Mouse (Mus musculus) liver, embryonic 15.5 days (tissue): ENCODE measurements around the gene Mgmt. TPM values are rescaled to one million over a fixed set of nuclear protein-coding genes. Genes with fewer than 3 reads are reported as not detected.

ENCODE experiments used
- ATAC-seq: fragments of 200-750 bp; cut with Nextera tagmentation; 2 replicates; pipeline ENCODE4 v1.8.0; 2017; ENCODE audit warnings: moderate number of reproducible peaks, mild to moderate bottlenecking, moderate library complexity; ENCODE audit not compliant: insufficient read depth
- H3K27ac ChIP-seq: fragments of 300-500 bp; sonication (generic); replicated peaks from 2 replicates; pipeline ENCODE4 v1.5.1; 2015; ENCODE audit warnings: mild to moderate bottlenecking, inconsistent platforms
- H3K27me3 ChIP-seq: fragments of 300-500 bp; sonication (generic); 2 replicates; pipeline ENCODE4 v1.6.1; 2015; ENCODE audit warnings: mild to moderate bottlenecking, inconsistent platforms
- H3K36me3 ChIP-seq: fragments of 300-500 bp; sonication (generic); replicated peaks from 2 replicates; pipeline ENCODE4 v1.6.1; 2015; ENCODE audit warnings: moderate library complexity, mild to moderate bottlenecking, inconsistent platforms
- H3K4me1 ChIP-seq: fragments of 300-500 bp; sonication (generic); replicated peaks from 2 replicates; pipeline ENCODE4 v1.6.1; 2015; ENCODE audit warnings: inconsistent platforms
- H3K4me2 ChIP-seq: fragments of 300-500 bp; sonication (generic); 2 replicates; pipeline ENCODE4 v1.6.1; 2015; ENCODE audit warnings: moderate library complexity, mild to moderate bottlenecking, inconsistent platforms
- H3K4me3 ChIP-seq: fragments of 300-500 bp; sonication (generic); replicated peaks from 2 replicates; pipeline ENCODE4 v1.5.1; 2015; ENCODE audit warnings: mild to moderate bottlenecking, inconsistent platforms
- H3K9ac ChIP-seq: fragments of 300-500 bp; sonication (generic); 2 replicates; pipeline ENCODE4 v1.6.1; 2015; ENCODE audit warnings: moderate library complexity, mild to moderate bottlenecking, inconsistent platforms
- H3K9me3 ChIP-seq: fragments of 300-500 bp; sonication (generic); replicated peaks from 2 replicates; pipeline ENCODE4 v1.6.1; 2016; ENCODE audit warnings: inconsistent platforms
- WGBS: fragments of 180-500 bp; shearing (Covaris S2); methylation state at CpG from one replicate; pipeline ENCODE4 v1.1.7; 2015; ENCODE audit warnings: mixed read lengths; ENCODE audit not compliant: insufficient replicate concordance; 5-methylcytosine and 5-hydroxymethylcytosine counted together
- polyA plus RNA-seq: library from polyadenylated mRNA; unstranded; fragments of >200 nt; fragmentation: Nextera tagmentation; extraction: Ambion mirVana; gene quantifications from 2 replicates; pipeline ENCODE4 v1.2.1, GENCODE M21; 2015

Mgmt gene
- polyA plus RNA-seq, 1 experiment from 2014 or later = 3.2 TPM

DNA sequence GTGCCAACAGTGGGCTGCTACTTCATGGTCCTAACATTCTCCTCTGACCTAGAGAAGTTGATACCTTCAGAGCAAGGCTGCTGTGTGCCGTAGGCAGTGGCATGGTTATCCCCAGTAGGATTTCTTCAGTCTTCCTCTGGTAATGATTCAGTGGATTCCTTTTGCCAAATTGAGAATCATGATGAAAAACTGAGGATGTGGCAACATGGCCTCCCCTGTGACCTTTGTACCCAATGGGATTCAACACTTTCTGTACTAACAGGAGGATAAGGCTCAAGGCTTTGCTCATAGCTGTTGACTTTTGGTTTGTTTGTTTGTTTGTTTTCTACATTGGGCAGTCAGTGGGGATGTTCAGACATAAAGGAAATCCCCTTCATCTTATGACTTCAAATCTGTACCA is 180.9 kb downstream of the Mgmt start:
- WGBS = 75% methylated on average over 1 of the region's 1 CpGs
- Histone ChIP-seq H3K9ac (no peak overlapping the region), H3K4me3 (no peak overlapping the region), H3K27ac (no peak overlapping the region), H3K4me2 (no peak overlapping the region), H3K4me1 (no peaks in the 10 kb centered on the region), H3K27me3 (no peaks in the 10 kb centered on the region), H3K9me3 (no peaks in the 10 kb centered on the region), H3K36me3 (no peaks in the 10 kb centered on the region)
- no peak for ATAC-seq

GRCm38 (mm10) chr7:137080171-137080570 is 185.8 kb downstream of the Mgmt start:
- H3K9ac ChIP-seq = no peak overlapping the region
- H3K36me3 ChIP-seq = no peaks in the 10 kb centered on the region
- H3K4me1 ChIP-seq = no peaks in the 10 kb centered on the region
- H3K27ac ChIP-seq = no peak overlapping the region
- no peak for ATAC-seq
- no peak overlapping the region for H3K4me3 ChIP-seq
- no peaks in the 10 kb centered on the region for H3K9me3 ChIP-seq
- WGBS = 74% methylated on average over 4 of the region's 4 CpGs
- no peak overlapping the region for H3K4me2 ChIP-seq
- no peaks in the 10 kb centered on the region for H3K27me3 ChIP-seq

GRCm38 (mm10) chr7:137082171-137082570 is 187.8 kb downstream of the Mgmt start:
- Histone ChIP-seq H3K9me3 (no peaks in the 10 kb centered on the region), H3K36me3 (no peaks in the 10 kb centered on the region), H3K27ac (no peak overlapping the region), H3K4me1 (no peaks in the 10 kb centered on the region), H3K4me2 (no peak overlapping the region), H3K27me3 (no peaks in the 10 kb centered on the region), H3K9ac (no peak overlapping the region), H3K4me3 (no peak overlapping the region)
- ATAC-seq = no peak
- WGBS = 70% methylated on average over 6 of the region's 6 CpGs

DNA sequence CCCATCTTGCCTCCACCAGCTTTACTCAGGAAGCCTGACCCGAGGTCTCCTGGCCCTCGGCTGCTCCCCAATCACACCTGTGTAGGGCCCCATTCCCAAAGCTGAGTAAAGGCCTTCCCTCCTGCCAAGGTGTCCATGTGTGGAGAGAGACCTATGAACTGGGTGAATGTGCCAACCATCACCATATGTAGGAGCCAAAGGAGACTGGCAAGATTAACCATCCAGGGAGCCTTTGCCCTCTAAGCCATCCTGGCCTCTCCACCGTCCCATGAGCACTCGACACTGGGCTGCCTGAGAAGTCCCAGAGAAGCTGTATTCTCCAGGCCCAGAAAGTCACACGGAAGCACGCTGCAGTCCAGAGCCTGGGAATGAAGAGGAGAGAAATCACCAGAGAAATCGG is 190.2 kb downstream of the Mgmt start:
- no peak for ATAC-seq
- Histone ChIP-seq H3K9me3 (no peaks in the 10 kb centered on the region), H3K4me2 (no peak overlapping the region), H3K27ac (no peak overlapping the region), H3K4me1 (no peaks in the 10 kb centered on the region), H3K9ac (no peak overlapping the region), H3K27me3 (no peaks in the 10 kb centered on the region), H3K4me3 (no peak overlapping the region), H3K36me3 (no peaks in the 10 kb centered on the region)
- 66% methylated on average over 7 of the region's 7 CpGs for WGBS

DNA sequence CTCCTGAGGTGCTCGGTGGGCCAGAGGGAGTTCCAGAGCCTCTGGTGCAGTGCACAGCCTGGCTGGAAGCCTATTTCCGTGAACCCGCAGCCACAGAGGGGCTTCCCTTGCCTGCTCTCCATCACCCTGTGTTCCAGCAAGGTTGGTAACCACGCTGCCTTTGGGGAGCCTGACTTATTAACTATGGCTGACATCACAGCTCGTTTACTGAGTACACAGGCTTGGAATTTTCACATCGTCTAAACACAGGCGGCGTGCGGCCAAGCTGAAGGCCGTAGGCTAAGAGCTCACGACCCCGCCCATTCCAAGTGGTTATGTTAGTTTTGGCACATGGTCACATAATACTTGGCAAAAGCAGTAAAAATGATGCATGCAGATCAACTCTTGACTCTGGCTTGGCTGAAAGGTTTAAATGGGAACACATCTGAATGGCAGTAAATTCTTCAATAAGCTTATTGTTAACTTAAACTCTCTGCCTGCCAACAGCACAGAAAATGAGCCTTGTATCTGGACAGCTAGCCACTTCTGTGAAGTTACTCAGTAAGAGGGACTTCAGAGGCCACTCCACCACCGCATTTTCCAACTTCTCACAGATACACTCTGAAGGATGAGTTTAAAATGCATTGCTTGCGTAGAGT is 191.7 kb downstream of the Mgmt start:
- WGBS = 64% methylated on average over 14 of the region's 14 CpGs
- Histone ChIP-seq H3K9me3 (no peaks in the 10 kb centered on the region), H3K27me3 (no peaks in the 10 kb centered on the region), H3K4me3 (no peak overlapping the region), H3K4me2 (no peak overlapping the region), H3K36me3 (no peaks in the 10 kb centered on the region), H3K27ac (no peak overlapping the region), H3K9ac (no peak overlapping the region), H3K4me1 (no peaks in the 10 kb centered on the region)
- ATAC-seq = no peak

DNA sequence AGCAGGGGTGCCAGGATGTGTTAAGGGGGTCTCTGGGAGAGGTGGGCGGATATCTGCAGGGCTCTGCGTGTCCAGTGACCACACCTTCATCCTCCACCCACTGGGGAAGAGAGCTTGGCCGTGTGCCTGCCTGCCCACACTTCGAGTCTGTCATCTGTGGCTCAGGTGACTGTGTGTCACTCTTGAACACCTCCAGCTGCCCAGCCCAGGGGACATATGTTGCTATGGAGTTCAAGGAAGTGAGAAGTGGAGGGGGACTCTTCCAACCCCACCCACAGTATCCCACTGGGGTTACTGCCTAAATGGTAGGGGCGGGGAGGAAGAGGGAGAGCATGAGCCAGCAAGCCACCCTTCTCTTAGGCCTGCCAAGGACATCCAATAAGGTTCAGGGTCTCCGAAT is 192.7 kb downstream of the Mgmt start:
- H3K9me3 ChIP-seq = no peaks in the 10 kb centered on the region
- no peak overlapping the region for H3K27ac ChIP-seq
- 57% methylated on average over 6 of the region's 6 CpGs for WGBS
- H3K4me2 ChIP-seq = no peak overlapping the region
- ATAC-seq = no peak
- no peaks in the 10 kb centered on the region for H3K27me3 ChIP-seq
- H3K9ac ChIP-seq = no peak overlapping the region
- no peaks in the 10 kb centered on the region for H3K36me3 ChIP-seq
- H3K4me3 ChIP-seq = no peak overlapping the region
- H3K4me1 ChIP-seq = no peaks in the 10 kb centered on the region

DNA sequence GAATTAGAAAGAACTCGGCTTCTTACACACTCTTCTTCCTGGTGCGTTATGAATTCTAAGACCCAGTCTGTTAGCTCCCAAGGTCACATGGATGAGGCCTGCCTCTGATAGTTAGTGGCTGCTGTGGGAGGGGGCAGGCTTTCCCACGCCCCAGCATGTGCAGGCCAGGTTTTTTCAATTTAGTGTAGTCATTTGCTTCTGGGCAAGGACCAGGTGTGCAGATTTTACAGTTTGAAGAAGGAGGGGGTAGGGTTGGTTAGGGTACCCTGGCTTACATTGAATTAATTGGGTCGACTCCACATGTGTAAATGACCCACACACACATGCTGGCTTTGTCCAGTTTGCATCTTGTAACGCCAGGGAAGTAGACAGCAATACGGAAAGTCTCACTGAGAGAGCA is 193.7 kb downstream of the Mgmt start:
- H3K27ac ChIP-seq = no peak overlapping the region
- H3K9ac ChIP-seq = no peak overlapping the region
- no peaks in the 10 kb centered on the region for H3K27me3 ChIP-seq
- no peak overlapping the region for H3K4me3 ChIP-seq
- no peaks in the 10 kb centered on the region for H3K4me1 ChIP-seq
- no peak overlapping the region for H3K4me2 ChIP-seq
- H3K36me3 ChIP-seq = no peaks in the 10 kb centered on the region
- 66% methylated on average over 6 of the region's 6 CpGs for WGBS
- no peaks in the 10 kb centered on the region for H3K9me3 ChIP-seq
- ATAC-seq = no peak

DNA sequence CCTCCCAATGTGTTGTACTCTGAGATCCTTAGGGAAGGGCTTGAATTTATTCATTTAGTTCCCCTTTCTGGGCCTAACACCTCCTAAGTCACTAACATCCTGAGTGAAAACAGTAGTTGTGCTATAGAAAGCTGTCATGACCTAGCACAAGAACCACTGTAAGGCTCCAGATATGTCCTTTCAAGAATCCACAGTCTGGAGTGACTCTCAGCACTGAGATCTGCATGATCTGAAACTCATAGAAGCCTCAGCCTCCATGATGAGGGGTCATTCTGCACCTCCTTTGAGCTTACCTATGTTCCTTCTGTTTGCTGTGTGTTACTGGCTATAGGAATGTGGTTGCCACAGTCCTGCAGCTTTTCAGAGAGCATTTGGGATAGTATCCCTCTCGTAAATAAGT is 200.1 kb downstream of the Mgmt start:
- 45% methylated on average over 1 of the region's 1 CpGs for WGBS
- Histone ChIP-seq H3K9me3 (no peaks in the 10 kb centered on the region), H3K27me3 (no peaks in the 10 kb centered on the region), H3K36me3 (no peaks in the 10 kb centered on the region), H3K4me2 (no peak overlapping the region), H3K4me3 (no peak overlapping the region), H3K4me1 (no peaks in the 10 kb centered on the region), H3K27ac (no peak overlapping the region), H3K9ac (no peak overlapping the region)
- ATAC-seq = no peak

DNA sequence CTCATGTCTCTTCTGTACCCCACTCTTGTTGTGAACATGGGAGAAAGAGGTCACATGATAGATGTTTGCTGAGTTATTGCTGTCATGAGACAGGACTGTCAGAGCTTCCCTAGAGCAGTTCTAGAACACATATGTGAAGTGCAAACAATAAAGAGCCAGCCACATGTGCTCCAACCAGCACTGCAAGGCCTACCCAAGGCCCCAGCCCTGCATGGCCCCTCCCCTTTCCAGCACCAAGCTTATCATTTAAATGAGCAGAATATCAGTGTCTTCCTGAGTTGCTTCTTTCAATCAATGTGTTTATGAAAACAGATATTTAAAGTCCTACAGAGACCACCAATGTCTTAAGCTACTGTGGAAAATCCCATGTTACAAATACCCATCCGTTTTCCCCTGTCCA is 201.3 kb downstream of the Mgmt start:
- H3K4me2 ChIP-seq = no peak overlapping the region
- 47% methylated on average over 1 of the region's 1 CpGs for WGBS
- H3K9me3 ChIP-seq = no peaks in the 10 kb centered on the region
- no peaks in the 10 kb centered on the region for H3K4me1 ChIP-seq
- no peaks in the 10 kb centered on the region for H3K36me3 ChIP-seq
- H3K27ac ChIP-seq = no peak overlapping the region
- no peaks in the 10 kb centered on the region for H3K27me3 ChIP-seq
- ATAC-seq = no peak
- no peak overlapping the region for H3K4me3 ChIP-seq
- H3K9ac ChIP-seq = no peak overlapping the region

DNA sequence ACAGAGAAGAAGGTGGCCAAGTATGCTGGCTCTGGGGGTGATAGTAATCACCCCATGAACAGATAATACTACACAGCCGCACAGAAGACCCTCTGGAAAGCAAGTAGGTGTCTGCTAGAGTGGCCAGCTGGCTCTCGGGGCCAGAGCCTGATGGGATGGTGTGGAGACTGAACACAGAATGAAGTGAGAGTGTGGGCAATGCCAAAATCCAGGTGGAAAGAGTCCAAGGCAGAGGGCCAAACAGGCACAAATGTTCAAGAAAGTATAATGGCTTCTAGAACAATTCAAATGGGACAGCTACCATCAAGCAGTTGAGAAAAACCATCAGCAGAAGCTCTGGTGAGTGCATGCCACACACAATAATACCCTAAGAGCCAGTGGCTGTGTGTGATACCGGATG is 205.4 kb downstream of the Mgmt start:
- ATAC-seq = no peak
- H3K9ac ChIP-seq = no peak overlapping the region
- no peak overlapping the region for H3K4me3 ChIP-seq
- 48% methylated on average over 3 of the region's 3 CpGs for WGBS
- H3K27ac ChIP-seq = no peak overlapping the region
- H3K4me2 ChIP-seq = no peak overlapping the region
- no peaks in the 10 kb centered on the region for H3K4me1 ChIP-seq
- no peaks in the 10 kb centered on the region for H3K9me3 ChIP-seq
- H3K36me3 ChIP-seq = no peaks in the 10 kb centered on the region
- no peaks in the 10 kb centered on the region for H3K27me3 ChIP-seq

DNA sequence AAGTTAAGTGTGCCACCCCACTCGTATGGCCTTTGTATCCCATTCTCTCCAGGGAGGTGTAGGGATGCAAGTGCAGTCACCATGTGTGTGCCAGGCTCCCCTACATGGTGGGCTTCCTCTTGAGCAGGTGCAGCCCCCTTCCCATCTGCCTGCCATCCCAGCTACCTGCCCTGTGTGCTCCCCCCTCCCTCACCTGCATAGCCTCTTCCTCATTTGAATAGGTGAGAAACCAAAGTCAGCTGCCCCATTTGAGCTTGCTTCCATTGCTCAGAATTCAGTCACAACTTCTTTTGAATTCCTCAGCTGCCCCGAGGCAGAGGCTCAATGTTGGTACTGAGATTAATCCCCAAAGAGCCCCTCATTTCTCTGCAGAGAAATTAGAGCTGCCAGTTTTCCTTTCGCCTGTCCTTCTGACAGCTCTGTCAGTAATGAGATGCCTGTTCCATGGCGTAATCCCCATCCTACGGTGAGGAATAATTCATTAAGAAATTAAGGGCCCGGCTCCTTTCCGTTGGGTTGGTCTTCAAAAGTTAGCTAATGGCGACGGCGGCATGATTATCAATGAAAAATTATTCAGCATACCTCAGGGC is 208.3 kb downstream of the Mgmt start:
- no peaks in the 10 kb centered on the region for H3K9me3 ChIP-seq
- no peaks in the 10 kb centered on the region for H3K4me1 ChIP-seq
- H3K36me3 ChIP-seq = no peaks in the 10 kb centered on the region
- no peak overlapping the region for H3K4me2 ChIP-seq
- ATAC-seq = no peak
- H3K27ac ChIP-seq = no peak overlapping the region
- 70% methylated on average over 10 of the region's 10 CpGs for WGBS
- H3K9ac ChIP-seq = no peak overlapping the region
- H3K4me3 ChIP-seq = no peak overlapping the region
- H3K27me3 ChIP-seq = no peaks in the 10 kb centered on the region

DNA sequence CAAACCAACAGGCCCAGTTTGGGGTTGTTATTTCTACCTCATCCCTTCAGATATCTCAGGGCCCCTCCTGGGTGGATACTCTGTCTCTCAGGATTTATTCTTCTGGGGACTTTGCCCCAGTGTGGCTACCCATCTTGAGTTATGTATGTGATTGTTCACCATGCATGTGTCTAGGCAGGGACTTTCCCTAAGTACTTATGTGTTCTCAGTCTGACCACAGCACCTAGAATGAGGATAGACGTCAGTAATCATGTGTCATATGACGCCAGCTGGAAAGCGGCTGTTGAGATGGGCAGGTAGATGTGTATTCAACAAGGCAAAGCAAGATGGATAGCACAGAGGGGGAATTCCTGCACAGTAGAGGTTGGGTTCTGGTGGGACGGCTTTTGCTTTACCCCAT is 217.7 kb downstream of the Mgmt start:
- no peak overlapping the region for H3K9ac ChIP-seq
- no peaks in the 10 kb centered on the region for H3K36me3 ChIP-seq
- H3K4me2 ChIP-seq = no peak overlapping the region
- 64% methylated on average over 4 of the region's 4 CpGs for WGBS
- no peaks in the 10 kb centered on the region for H3K9me3 ChIP-seq
- no peak overlapping the region for H3K27ac ChIP-seq
- no peak for ATAC-seq
- no peak overlapping the region for H3K4me3 ChIP-seq
- H3K4me1 ChIP-seq = no peaks in the 10 kb centered on the region
- no peaks in the 10 kb centered on the region for H3K27me3 ChIP-seq
